Mouse (Mus musculus): ENCODE measurements around the gene Pycr2.
"Not testable (repeated sequence)": the region's sequence is repeated elsewhere in the genome, so short reads cannot be mapped to it uniquely, and the experiment has no call there.

Gene Pycr2

GRCm38 (mm10) chr1:180905307-180905706, 1.2 kb downstream of the Pycr2 start:
- DNase-seq (ENCODE audit: low read depth, low spot score): no peak

DNA sequence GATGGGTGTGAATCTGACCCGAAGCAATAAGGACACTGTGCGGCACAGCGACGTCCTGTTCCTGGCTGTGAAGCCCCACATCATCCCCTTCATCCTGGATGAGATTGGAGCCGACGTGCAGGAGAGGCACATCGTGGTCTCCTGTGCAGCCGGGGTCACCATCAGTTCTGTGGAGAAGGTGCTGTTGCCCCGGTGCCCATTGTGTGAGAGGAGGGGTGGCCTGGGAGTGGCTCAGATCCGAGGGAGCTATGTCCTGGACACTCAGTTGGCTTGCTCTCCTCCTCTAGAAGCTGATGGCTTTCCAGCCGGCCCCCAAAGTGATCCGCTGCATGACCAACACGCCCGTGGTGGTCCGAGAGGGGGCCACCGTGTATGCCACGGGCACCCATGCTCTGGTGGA, 1.8 kb downstream of the Pycr2 start:
- DNase-seq (ENCODE audit: low read depth, low spot score): no peak

- DNase-seq (ENCODE audit: low read depth, low spot score): peak; percentile 42
Observed at GRCm38 (mm10) chr1:180906461-180907147, 2.5 kb downstream of the Pycr2 start.

DNA sequence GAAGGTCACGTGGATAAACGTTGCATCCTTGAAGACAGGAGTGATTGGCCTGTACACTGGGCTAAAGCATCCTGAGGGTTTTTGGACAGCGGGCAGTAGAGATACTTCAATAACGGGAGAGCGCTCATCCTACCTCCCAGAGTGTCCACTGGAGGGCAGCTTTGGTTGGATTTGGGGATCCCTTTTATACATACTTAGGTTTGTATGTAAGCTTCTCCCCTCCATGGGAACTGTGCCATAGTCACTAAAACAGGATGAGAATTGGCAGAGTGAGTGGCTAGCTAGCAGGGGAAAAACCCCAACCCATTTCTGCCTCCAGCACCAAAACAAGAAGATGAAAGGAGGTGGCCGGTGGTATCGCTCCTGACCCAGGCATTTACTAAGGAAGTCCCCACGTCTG, 7.0 kb downstream of the Pycr2 start:
- DNase-seq (ENCODE audit: low read depth, low spot score): no peak

DNA sequence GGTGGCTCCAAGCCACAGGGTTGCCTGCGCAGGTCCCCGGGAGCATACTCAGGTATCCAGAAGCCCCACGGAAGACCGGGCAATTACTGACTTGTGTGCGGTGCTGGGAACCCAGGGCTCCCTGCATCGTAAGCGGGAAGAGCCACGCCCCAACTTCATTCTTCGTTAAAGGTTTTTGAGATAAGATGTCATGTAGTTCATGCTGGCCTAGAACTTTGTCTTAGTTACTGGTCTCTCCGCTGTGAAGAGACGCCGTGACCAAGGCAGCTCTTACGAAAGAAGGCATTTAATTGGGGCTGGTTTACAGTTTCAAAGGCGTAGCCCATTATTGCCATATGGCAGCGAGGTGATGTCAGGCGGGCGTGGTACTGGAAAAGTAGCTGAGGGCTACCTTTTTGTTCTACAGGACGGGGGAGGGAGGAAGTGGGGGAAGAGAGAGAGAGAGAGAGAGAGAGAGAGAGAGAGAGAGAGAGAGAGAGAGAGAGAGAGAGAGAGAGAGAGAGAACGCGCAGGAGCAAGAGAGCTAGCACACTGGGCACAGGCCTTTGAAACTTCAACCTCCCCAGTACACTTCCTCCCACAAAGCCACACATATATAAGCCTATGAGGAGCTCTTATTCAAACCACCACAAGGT, 7.7 kb downstream of the Pycr2 start:
- DNase-seq (ENCODE audit: low read depth, low spot score): peak; percentile 84

- peak; percentile 23 for DNase-seq (ENCODE audit: low read depth, low spot score)
Observed at GRCm38 (mm10) chr1:180912792-180913191, 8.7 kb downstream of the Pycr2 start.

DNA sequence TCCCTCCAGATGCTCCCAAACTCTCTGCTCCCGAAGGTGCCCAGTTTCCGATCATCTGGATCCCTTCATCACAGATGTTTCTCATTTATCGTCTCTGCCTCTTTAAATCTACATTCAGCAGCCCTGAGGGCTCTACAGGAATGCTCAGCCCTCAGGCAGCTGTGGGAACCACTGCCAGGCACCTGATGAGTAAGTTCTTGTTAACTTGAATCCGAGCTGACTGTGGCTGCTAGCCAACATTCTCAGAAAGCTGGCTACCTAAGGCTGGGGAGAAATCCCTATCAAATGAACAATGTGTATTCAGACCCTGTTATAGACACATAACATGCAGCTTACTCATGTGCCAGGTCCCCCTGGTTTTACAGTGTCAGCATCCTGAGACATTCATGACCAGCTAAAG, 9.7 kb downstream of the Pycr2 start:
- no peak for DNase-seq (ENCODE audit: low read depth, low spot score)

GRCm38 (mm10) chr1:180916425-180916824, 12.3 kb downstream of the Pycr2 start:
- peak; percentile 77 for DNase-seq (ENCODE audit: low read depth, low spot score)

DNA sequence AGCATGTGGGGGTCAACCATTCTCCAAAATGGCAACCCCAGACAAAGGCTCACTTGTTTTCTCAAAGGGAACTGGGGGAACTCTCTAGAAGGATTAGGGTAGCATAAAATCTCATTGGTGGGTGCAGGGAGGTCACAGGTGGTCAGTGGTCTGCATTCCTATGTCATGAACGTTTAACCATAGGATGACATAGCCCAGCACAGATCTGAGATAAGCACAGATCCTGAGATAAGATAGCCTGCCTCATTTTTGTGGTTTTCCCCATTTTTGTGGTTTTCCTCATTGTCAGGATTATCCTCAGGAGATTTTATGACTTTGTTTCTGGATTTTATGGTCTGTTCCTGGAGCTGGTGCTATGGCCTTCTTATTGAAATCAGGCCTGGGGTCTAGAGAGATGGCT, 13.0 kb downstream of the Pycr2 start:
- no peak for DNase-seq (ENCODE audit: low read depth, low spot score)

GRCm38 (mm10) chr1:180919686-180920085, 15.6 kb downstream of the Pycr2 start:
- DNase-seq (ENCODE audit: low read depth, low spot score): no peak

DNA sequence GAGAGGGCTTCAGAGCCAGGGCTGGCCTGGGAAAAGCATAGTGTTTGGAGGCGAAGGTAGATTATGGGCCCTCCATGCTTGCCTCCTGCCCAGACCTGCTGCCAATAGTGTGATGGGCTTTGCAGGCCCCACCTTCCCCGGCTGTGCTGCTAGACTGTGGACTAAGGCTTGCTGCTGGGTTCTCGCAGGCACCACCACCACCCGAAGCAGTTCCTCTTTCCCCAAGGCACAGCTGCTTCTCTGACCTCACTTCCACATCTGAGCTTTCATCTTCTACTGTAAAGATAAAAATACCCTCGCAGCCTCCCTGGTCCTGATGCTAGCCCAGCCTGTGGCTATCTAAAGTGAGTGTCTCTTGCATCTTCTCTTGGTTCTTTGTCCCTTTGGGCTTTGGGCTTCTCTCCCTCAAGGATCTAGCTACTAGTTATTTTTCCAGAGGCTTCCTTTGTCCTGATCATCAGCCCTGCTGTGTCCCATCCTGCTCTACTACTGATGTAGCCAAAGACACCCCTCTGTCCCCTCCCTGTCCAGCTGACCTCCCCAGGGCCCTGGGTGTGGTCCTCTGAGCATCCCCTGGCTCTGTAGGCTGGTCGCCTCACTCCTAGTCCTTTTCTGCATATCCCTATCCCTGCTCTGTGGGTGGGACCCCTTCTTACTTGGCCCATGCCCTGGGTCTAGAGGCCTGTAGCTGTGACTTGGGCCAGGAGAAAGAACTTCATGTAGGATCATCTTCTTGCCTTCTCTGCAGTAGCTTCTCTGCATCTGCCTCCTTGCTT, 18.4 kb downstream of the Pycr2 start:
- no peak for DNase-seq (ENCODE audit: low read depth, low spot score)

GRCm38 (mm10) chr1:180924737-180925136, 20.6 kb downstream of the Pycr2 start:
- DNase-seq (ENCODE audit: low read depth, low spot score): no peak

DNA sequence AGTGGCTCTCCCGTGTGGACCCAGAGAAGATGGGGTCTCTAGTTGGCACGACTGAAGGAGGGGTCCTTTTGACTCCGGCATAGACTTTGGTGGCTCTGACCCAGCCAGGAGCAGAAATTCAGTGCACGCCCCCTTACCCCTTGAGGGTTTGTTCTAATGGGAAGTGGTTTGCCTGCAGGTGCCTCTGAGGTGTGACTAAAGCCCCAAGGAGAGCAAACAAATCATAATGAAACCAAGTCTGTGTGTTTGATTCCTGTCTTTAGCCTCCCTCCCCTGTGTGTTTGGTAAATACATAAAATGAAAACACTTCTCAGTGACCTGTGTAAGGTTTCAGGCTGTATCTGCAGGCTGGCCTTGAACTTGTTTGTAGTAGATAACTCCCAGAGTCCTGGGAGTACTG, 22.2 kb downstream of the Pycr2 start:
- peak; percentile 58 for DNase-seq (ENCODE audit: low read depth, low spot score)

- no peak for DNase-seq (ENCODE audit: low read depth, low spot score)
Observed at GRCm38 (mm10) chr1:180929599-180929998, 25.5 kb downstream of the Pycr2 start.

GRCm38 (mm10) chr1:180931106-180931505, 27.0 kb downstream of the Pycr2 start:
- no peak for DNase-seq (ENCODE audit: low read depth, low spot score)

DNA sequence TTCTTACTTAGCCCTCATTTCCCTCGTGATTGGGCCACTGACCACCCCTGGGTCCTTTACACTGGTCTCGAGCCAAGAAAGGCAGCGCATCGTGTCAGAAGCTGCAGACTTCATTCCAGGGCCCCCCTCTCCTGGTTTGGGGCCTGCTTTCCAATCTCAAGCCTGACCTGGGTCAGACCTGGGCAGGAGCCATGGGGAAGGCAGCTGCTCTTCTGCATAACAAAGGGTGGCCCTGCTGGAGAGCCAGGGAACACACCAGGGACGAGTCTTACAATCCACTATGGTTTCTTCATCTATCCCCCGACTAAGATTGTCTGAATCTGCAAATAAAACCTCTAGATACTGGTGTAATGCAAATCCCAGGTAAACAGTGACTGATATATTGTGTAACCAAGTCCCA, 29.6 kb downstream of the Pycr2 start:
- no peak for DNase-seq (ENCODE audit: low read depth, low spot score)

GRCm38 (mm10) chr1:180934467-180935419, 30.6 kb downstream of the Pycr2 start, which contains the start of gene Lefty1:
Gene Lefty1 (plus strand): TSS chr1:180935022.
- DNase-seq (ENCODE audit: low read depth, low spot score): no peak

- DNase-seq (ENCODE audit: low read depth, low spot score): peak; percentile 37
Observed at GRCm38 (mm10) chr1:180936610-180937398, 32.7 kb downstream of the Pycr2 start.

GRCm38 (mm10) chr1:180937631-180938030, 33.5 kb downstream of the Pycr2 start:
- not testable (repeated sequence) for DNase-seq (ENCODE audit: low read depth, low spot score)

DNA sequence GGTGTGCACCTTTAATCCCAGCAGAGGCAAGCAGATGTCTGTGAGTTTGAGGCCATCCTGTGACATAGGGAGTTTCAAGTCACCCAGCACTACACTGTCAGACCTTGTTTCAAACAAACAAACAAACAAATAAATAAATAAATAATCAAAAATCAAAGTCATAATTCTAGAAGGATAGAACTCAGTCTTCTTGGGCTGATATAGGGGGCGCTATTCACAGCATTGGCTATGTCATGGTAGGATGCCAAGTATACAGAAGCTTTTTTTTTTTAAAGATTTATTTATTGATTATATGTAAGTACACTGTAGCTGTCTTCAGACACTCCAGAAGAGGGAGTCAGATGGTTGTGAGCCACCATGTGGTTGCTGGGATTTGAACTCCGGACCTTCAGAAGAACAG, 34.7 kb downstream of the Pycr2 start:
- not testable (repeated sequence) for DNase-seq (ENCODE audit: low read depth, low spot score)
